Mouse (Mus musculus): Measurements from ENCODE around the gene Spaca9. TPM values are rescaled to one million over a fixed set of nuclear protein-coding genes. Genes with fewer than 3 reads are reported as not detected.

Gene Spaca9
- polyA plus RNA-seq (2017; shearing (Covaris generic)): not detected

GRCm38 (mm10) chr2:28699361-28700335 is at the start of gene Spaca9, which contains the start of gene Ak8:
Spaca9 (minus strand) TSS chr2:28699727.
Ak8 (plus strand) TSS chr2:28700164.

Other genes starting within 250 kb of the Spaca9 start
- gene 1700007K13Rik, start 233.4 kb downstream of the Spaca9 start, polyA plus RNA-seq (2017; shearing (Covaris generic)): not detected
- gene Mrps2, start 231.7 kb downstream of the Spaca9 start, polyA plus RNA-seq (2017; shearing (Covaris generic)): 11.4 TPM
- not detected for gene Gbgt1, start 202.8 kb downstream of the Spaca9 start, polyA plus RNA-seq (2017; shearing (Covaris generic))
- not detected for gene Gm10134, start 193.6 kb downstream of the Spaca9 start, polyA plus RNA-seq (2017; shearing (Covaris generic))
- gene Ralgds, start 186.6 kb downstream of the Spaca9 start, polyA plus RNA-seq (2017; shearing (Covaris generic)): 37.5 TPM
- 1.0 TPM for gene Cel, start 136.3 kb downstream of the Spaca9 start, polyA plus RNA-seq (2017; shearing (Covaris generic))
- 23.7 TPM for gene Gtf3c5, start 116.0 kb downstream of the Spaca9 start, polyA plus RNA-seq (2017; shearing (Covaris generic))
- gene Gfi1b, start 77.7 kb downstream of the Spaca9 start, polyA plus RNA-seq (2017; shearing (Covaris generic)): 0.62 TPM
- 26.6 TPM for gene Tsc1, start 58.5 kb downstream of the Spaca9 start, polyA plus RNA-seq (2017; shearing (Covaris generic))
- not detected for gene Ak8, start 437 bp upstream of the Spaca9 start, polyA plus RNA-seq (2017; shearing (Covaris generic))
- gene Gtf3c4, start 140.6 kb upstream of the Spaca9 start, polyA plus RNA-seq (2017; shearing (Covaris generic)): 10.8 TPM
- 18.6 TPM for gene Ddx31, start 140.7 kb upstream of the Spaca9 start, polyA plus RNA-seq (2017; shearing (Covaris generic))
- gene Barhl1, start 216.9 kb upstream of the Spaca9 start, polyA plus RNA-seq (2017; shearing (Covaris generic)): not detected